Mouse (Mus musculus) lung, adult 2 months (tissue): Measurements from ENCODE around the gene Prr7. TPM values are rescaled to one million over a fixed set of nuclear protein-coding genes. Genes with fewer than 3 reads are reported as not detected.

Source experiments
- DNase-seq: peaks from one replicate; pipeline ENCODE4 v3.0.0; 2022
- H3K4me1 ChIP-seq: fragments of 200-500 bp; 2 replicates; pipeline ENCODE4 v1.6.1; 2011; ENCODE audit warnings: low read length; ENCODE audit not compliant: control insufficient read depth, insufficient read depth
- H3K4me3 ChIP-seq: fragments of 200-500 bp; replicated peaks from 2 replicates; pipeline ENCODE3; 2011; ENCODE audit warnings: low read depth, mild to moderate bottlenecking, control low read depth, low read length; ENCODE audit errors: extremely low read depth
- CTCF ChIP-seq: fragments of 200-500 bp; IDR thresholded peaks from 2 replicates; pipeline ENCODE4 v1.5.1; 2011; ENCODE audit warnings: mild to moderate bottlenecking, low read length, control low read depth; ENCODE audit not compliant: insufficient read depth
- POLR2A ChIP-seq: fragments of 200-500 bp; IDR thresholded peaks from 2 replicates; pipeline ENCODE4 v1.6.1; 2011; ENCODE audit warnings: low read depth, mild to moderate bottlenecking, control low read depth, low read length, borderline replicate concordance; ENCODE audit errors: extremely low read depth
- WGBS: fragments of 180-500 bp; shearing (Covaris S2); methylation state at CpG from one replicate; pipeline ENCODE4 v1.1.7; 2018; 5-methylcytosine and 5-hydroxymethylcytosine counted together
- polyA plus RNA-seq: library from polyadenylated mRNA; depleted of rRNA; stranded (reverse); fragments of >200 nt; gene quantifications from 2 replicates; pipeline ENCODE4 v1.2.3, GENCODE M21; 2012

The Prr7 gene
- polyA plus RNA-seq, 1 experiment = 5.6 TPM

DNA sequence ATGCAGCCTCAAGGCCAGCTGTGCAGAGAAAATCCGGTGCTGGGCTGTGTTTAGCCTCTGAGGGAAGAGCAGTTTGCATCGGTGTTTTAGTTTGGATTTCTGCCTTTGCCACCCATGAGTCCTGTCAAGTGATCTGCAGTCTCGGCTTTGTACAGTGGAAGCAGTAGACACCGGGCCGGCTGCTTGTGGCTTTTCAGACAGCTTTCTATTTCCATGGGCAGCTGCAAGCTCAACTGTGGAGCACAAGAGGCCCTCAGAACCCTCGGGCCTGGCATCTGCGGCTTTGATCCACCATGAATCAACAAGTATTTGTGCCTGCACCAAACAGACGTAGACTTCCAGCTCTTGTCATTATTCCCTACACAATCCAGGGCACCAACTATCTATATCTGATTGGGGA lies 38.3 kb downstream of the Prr7 start:
- TF ChIP-seq POLR2A (no peak), CTCF (no peak)
- H3K4me1 ChIP-seq = no peaks in the 10 kb centered on the region
- no peak for DNase-seq
- no peak overlapping the region for H3K4me3 ChIP-seq
- 80% methylated on average over 8 of the region's 8 CpGs for WGBS

DNA sequence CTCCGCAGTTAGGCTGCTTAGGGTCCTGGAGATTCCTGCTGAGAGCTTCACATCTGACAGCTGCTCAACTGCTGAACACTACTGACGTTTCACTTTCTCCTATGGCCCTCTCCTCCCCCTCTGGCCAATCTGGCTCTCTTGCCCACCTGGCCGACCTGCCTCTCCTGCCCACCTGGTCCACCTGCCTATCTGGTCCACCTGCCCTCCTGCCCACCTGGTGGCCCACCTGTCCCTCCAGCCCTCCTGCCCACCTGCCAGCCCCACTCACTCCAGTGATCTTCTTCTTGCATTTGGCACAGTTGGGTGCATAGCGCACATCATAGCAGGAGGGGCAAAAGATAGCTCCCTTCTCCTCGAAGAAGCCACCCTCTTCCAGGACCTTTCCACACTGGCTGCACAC lies 40.3 kb downstream of the Prr7 start:
- 85% methylated on average over 5 of the region's 5 CpGs for WGBS
- no peak for DNase-seq
- H3K4me1 ChIP-seq = no peaks in the 10 kb centered on the region
- H3K4me3 ChIP-seq = no peak overlapping the region
- TF ChIP-seq CTCF (no peak), POLR2A (no peak)

DNA sequence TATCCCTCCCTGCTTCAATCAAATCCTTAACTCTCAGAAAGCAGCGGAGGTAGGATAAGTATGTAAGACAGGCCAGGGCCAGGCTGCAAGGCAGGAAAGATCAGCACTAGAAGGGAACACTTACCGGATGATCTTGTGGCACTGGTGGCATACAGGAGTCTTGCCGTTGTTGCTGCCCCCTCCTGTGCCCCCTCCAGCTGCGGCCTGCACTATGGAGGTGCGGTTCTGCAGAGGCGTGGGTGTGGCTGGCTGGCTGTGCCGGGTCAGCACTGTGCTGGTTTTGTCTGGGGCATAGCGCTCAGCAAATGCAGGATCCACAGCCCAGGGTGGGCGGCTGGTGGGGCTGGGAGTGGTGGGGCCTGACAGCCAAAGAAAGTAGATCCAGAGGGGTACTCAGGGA lies 41.7 kb downstream of the Prr7 start:
- TF ChIP-seq CTCF (no peak), POLR2A (no peak)
- 93% methylated on average over 9 of the region's 9 CpGs for WGBS

DNA sequence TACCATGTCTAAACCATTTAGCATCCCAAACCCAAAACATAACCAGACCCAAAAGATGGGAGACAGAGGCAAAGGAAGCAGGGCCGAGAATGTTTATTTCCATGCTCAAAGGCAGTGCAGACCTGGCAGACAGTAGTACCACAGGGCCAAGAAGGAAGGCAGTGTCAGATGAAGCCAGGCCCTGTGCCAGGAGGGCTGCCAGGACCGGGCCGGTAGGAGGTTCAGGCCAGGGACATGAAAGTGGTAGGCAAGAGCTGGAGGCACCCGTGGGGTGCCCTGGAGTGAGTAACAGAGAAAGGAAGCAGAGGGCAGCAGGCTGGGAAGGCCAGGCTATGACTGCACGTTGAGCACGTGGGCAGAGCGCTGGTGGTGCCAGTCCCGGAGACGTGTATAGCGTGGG lies 42.6 kb downstream of the Prr7 start:
- TF ChIP-seq CTCF = no peak
- DNase-seq = no peak
- 66% methylated on average over 10 of the region's 10 CpGs for WGBS
- H3K4me3 ChIP-seq = no peak overlapping the region
- peaks cover 9% of the 10 kb centered on the region; the same call in 1 of the 2 replicates for H3K4me1 ChIP-seq

More for the DNA sequence above, 41.7 kb downstream of the Prr7 start:
- peaks cover 6% of the 10 kb centered on the region; the same call in 1 of the 2 replicates for H3K4me1 ChIP-seq
- no peak overlapping the region for H3K4me3 ChIP-seq
- DNase-seq = no peak

DNA sequence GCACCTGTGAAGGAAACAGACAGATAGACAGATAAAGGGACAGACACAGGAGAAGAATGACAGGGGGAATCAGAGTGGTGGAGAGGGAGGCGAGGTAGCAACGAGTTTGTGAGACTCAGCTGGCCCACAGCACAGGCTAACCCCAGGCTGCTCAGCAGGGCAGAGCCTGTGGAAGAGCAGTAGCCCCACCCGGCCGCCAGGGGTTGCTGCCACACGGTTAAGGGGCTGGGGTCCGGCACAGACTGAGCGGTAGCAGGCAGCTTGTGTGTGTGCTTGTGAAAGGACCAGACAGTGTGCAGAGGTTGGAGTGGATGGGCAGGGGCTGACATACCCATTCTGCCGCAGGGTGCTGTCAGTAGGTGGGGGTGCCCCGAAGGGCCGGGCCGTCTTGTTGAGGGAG lies 43.8 kb downstream of the Prr7 start:
- 69% methylated on average over 11 of the region's 11 CpGs for WGBS
- TF ChIP-seq CTCF = no peak
- TF ChIP-seq POLR2A = no peak

DNA sequence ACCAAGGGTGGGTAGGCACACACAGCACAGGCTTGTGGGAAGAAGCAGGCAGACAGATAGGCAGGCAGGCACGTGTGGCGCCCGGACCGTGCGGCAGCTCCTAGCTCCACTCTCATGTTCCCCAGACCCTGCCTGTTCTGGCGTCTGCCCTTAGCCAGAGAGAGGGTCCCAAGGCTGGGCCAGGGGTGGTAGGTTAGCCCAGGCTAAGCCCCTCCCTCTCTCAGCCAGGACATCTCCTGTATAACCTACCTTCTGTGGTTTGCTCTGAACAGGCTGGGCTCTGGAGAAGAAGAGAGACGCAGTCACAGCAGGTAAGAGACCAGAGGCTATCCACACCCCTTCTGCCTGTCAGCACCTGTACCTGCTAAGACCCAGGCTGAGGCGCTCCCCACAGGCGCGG lies 44.5 kb downstream of the Prr7 start:
- WGBS = 95% methylated on average over 10 of the region's 10 CpGs
- TF ChIP-seq POLR2A = no peak
- no peak for TF ChIP-seq CTCF
- DNase-seq = no peak
- H3K4me3 ChIP-seq = no peak overlapping the region
- H3K4me1 ChIP-seq = peaks cover 13% of the 10 kb centered on the region

More for the DNA sequence above, 43.8 kb downstream of the Prr7 start:
- no peak for DNase-seq
- H3K4me3 ChIP-seq = no peak overlapping the region
- H3K4me1 ChIP-seq = peaks cover 13% of the 10 kb centered on the region

DNA sequence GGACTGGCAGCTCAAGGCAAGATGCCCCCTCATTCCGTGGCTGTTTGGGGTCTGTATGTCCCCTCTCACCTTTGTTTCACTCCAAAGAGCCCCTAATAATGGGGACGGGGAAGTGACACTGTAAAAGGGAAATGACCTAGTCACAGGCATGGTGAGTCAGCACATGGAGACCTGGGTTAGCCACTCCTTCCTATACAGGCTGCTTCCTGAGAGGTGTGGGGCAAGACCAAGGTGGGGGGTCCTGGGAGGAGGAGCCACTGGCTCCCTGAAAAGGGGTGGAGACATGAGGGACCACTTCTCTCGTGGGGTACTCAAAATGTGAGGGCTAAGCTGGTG lies 46.2 kb downstream of the Prr7 start:
- 34% methylated on average over 3 of the region's 3 CpGs for WGBS
- peak; percentile 19 for DNase-seq
- peaks cover 13% of the 10 kb centered on the region for H3K4me1 ChIP-seq
- H3K4me3 ChIP-seq = no peak overlapping the region
- TF ChIP-seq CTCF (no peak), POLR2A (no peak)

DNA sequence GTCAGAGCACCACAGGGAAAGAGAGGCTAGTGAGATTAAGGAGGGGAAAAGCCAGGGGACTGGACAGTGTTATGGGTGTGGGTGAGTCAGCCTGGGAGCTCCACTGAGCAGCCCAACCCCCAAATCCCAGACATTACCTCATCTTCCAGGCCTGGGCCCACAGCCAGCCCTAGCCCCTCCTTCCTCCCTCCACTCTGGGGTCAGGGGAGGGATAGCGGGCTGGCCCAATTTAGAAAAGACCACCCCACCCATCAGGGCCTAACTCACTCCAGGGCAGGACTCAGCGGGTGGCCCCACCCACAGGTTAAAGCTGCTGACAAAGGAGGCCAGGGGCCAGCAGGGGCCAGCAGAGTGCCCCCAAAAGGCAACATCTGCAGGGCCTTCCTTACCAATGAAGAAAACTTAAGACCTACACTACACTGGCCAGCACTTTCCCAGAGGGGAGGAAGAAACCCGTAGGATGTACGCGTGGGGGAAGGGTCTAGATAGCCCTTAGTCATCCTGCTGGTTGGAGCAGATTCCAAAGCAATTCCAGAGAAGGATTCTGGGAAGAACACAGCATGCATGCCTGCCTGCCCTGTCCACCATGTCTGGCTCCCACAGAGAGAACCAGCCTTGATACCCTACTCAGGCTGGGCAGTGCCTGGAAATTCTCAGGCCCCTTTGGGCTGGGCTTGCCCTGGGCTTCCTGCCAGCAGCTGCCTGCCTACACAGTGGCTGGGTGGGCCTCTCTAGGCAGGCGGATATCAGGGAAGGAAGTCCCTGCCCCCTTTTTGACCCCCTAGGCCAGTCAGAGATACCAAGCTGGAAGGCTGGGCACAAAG lies 46.8 kb downstream of the Prr7 start:
- DNase-seq = peak; percentile 68
- Histone ChIP-seq H3K4me1 (peaks cover 13% of the 10 kb centered on the region), H3K4me3 (no peak overlapping the region)
- no peak for TF ChIP-seq POLR2A
- 28% methylated on average over 6 of the region's 6 CpGs for WGBS

DNA sequence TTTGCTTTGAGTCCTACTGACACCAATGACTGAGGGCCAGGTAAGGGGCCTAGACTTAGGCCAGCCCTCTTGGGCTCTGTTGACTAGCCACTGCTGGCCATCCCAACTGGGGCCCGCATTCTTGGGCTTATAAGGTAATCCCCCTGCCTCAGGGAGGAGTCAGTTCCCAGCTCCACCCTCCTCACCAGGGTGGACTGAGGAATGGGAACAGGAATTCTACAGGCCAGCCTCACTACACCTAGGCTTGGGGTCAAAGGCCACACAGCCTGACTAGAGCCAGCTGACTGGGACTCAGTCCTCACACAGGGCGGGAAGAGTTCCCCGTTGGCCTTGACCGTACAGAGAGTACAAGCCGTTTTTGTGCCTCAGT lies 47.4 kb downstream of the Prr7 start:
- TF ChIP-seq POLR2A (no peak), CTCF (no peak)
- Histone ChIP-seq H3K4me1 (peaks cover 13% of the 10 kb centered on the region), H3K4me3 (peak overlapping the region; percentile 6)
- WGBS = 45% methylated on average over 5 of the region's 5 CpGs
- DNase-seq = no peak

DNA sequence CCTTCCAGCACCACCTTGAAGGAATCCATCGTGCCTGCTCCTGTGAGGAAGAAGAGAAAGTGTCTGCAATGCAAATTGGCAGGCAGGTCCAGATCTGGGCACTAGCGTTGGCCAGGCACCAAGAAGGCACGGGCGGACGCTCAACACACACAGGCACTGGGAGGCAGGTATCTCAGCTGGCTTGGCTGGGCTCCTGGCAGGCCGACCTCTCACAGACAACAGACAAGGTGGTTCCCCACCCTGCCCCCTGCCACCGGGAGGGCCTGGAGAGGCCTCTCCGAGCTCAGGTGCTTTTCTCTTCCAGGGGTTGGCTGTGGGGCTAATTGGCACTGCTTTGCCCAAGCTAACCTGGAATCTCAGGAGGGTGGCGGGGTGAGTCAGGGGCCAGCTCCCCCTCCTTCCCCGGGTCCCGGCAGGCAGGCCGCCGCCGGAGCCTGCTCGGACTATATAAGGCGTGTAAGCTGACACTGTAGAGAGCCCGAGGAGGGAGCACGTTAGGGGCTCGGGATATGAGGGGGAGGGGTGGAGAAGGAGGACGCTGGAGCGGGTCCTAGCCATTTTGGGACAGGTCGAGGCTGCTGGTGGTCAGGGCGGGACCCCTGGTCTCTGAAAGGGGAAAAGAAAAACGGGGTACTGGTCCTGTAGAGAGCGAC lies 48.4 kb downstream of the Prr7 start:
- H3K4me3 ChIP-seq = peak overlapping the region; percentile 94
- peak; percentile 41 for DNase-seq
- TF ChIP-seq CTCF (no peak), POLR2A (no peak)
- H3K4me1 ChIP-seq = peaks cover 13% of the 10 kb centered on the region
- WGBS = 3% methylated on average over 25 of the region's 25 CpGs
